In genomic region chr7:27334405-27334911, GRCm38 (mm10) we compare ENCODE assay signal across 8 mouse cellular contexts. TPM values are rescaled to one million over a fixed set of nuclear protein-coding genes. Genes with fewer than 3 reads are reported as not detected.
DNase-seq lines count a peak whose midpoint lies in the region; ATAC-seq lines count a peak whose summit lies in the region.

No protein-coding gene starts in this region.

- peak overlapping the region; percentile 40; the same call in 1 of the 2 replicates for H3K27ac ChIP-seq in intestine, embryonic 15.5 days

- H3K9ac ChIP-seq in intestine, embryonic 15.5 days: peak overlapping the region; percentile 2; the same call in 1 of the 2 replicates

- 7% methylated on average over 32 of the region's 32 CpGs for WGBS in intestine, embryonic 15.5 days

- peaks cover 57% of the 10 kb centered on the region for H3K4me1 ChIP-seq in intestine, embryonic 15.5 days (replicated peaks)

- H3K4me2 ChIP-seq in intestine, embryonic 15.5 days (replicated peaks): peak overlapping the region; percentile 92

- peak; percentile 60 for DNase-seq in thymus, postnatal 4 days
- no peak for DNase-seq in thymus, postnatal 10 days (ENCODE audit: low spot score in 2 of 2)
- DNase-seq in gastrocnemius, postnatal 25 days: peak; percentile 78
- DNase-seq in lung, postnatal 14 days: peak; percentile 50
- DNase-seq in frontal cortex, postnatal 14 days (ENCODE audit: low spot score in 2 of 2): no peak
- DNase-seq in left cerebral cortex, adult 18-20 months (ENCODE audit: low spot score in 2 of 2): no peak
- no peak for DNase-seq in cerebellum, adult 8-10 months

- H3K36me3 ChIP-seq in intestine, embryonic 15.5 days: no peaks in the 10 kb centered on the region

- H3K9me3 ChIP-seq in intestine, embryonic 15.5 days: no peaks in the 10 kb centered on the region

- ATAC-seq in intestine, embryonic 15.5 days: no peak

- H3K27me3 ChIP-seq in intestine, embryonic 15.5 days (replicated peaks): peaks cover 46% of the 10 kb centered on the region

- peak overlapping the region; percentile 64 for H3K4me3 ChIP-seq in intestine, embryonic 15.5 days (replicated peaks)

RNA-seq across cellular contexts. Expression of gene Ltbp4, which starts 3.0 kb away (rescaled TPM):
- 10 to 100 TPM; 69.4 to 77.8 TPM for total RNA-seq in gastrocnemius, postnatal 25 days (2021)
- polyA plus RNA-seq in intestine, embryonic 15.5 days (2015; fragmentation: Nextera tagmentation; extraction: Ambion mirVana): 75.9 and 92.8 TPM in 2 replicates
- 10 to 100 TPM; 42.2 to 46.6 TPM for total RNA-seq in left cerebral cortex, adult 18-20 months (2021)

RNA-seq across cellular contexts. Expression of gene Shkbp1, which starts 21.4 kb away (rescaled TPM):
- total RNA-seq in gastrocnemius, postnatal 25 days (2021): 1 to 10 TPM in 1 of 2 experiments, under 1 TPM in 1; 1.00 to 3.1 TPM
- 35.0 and 35.5 TPM in 2 replicates for polyA plus RNA-seq in intestine, embryonic 15.5 days (2015; fragmentation: Nextera tagmentation; extraction: Ambion mirVana)
- total RNA-seq in left cerebral cortex, adult 18-20 months (2021): 10 to 100 TPM; 27.9 to 33.2 TPM

RNA-seq across cellular contexts. Expression of gene Gm20479, which starts 22.8 kb away (rescaled TPM):
- total RNA-seq in gastrocnemius, postnatal 25 days (2021): not detected
- 1.8 TPM in 1 of 2 replicates, not detected in the other for polyA plus RNA-seq in intestine, embryonic 15.5 days (2015; fragmentation: Nextera tagmentation; extraction: Ambion mirVana)
- total RNA-seq in left cerebral cortex, adult 18-20 months (2021): not detected

Comparison
In these comparisons a context has a peak if more than half of its experiments do, and no peak if none do; other contexts are left out.
1. DNase-seq: peak in thymus, postnatal 4 days (single experiment), gastrocnemius, postnatal 25 days (single experiment) and lung, postnatal 14 days (single experiment); none in thymus, postnatal 10 days (0 of 2), frontal cortex, postnatal 14 days (0 of 2), left cerebral cortex, adult 18-20 months (0 of 2) and cerebellum, adult 8-10 months (single experiment).
2. RNA of gene Shkbp1, which starts 21.4 kb away (total RNA-seq): 27.9 to 33.2 TPM in left cerebral cortex, adult 18-20 months; 1.00 to 3.1 TPM in gastrocnemius, postnatal 25 days; every median in the first group is over 4 times any median in the second.